Mouse (Mus musculus) kidney, postnatal 0 days (tissue): ENCODE results near the gene Plekhm3. TPM values are rescaled to one million over a fixed set of nuclear protein-coding genes. Genes with fewer than 3 reads are reported as not detected.

Experiments used
- ATAC-seq: fragments of 200-750 bp; cut with Nextera tagmentation; replicated peaks from 2 replicates; pipeline ENCODE4 v1.8.0; 2017; ENCODE audit warnings: low read depth, moderate number of reproducible peaks, moderate TSS enrichment, moderate library complexity; ENCODE audit not compliant: low FRiP score
- DNase-seq: peaks from one replicate; pipeline ENCODE4 v3.0.0-alpha.2; 2016; ENCODE audit warnings: low spot score
- H3K27ac ChIP-seq: fragments of 300-500 bp; sonication (generic); 2 replicates; pipeline ENCODE4 v1.5.1; 2014; ENCODE audit warnings: mild to moderate bottlenecking
- H3K27me3 ChIP-seq: fragments of 300-500 bp; sonication (generic); 2 replicates; pipeline ENCODE4 v1.6.1; 2014; ENCODE audit warnings: low read length, mixed read lengths; ENCODE audit not compliant: insufficient read depth
- H3K36me3 ChIP-seq: fragments of 300-500 bp; sonication (generic); 2 replicates; pipeline ENCODE4 v1.6.1; 2014; ENCODE audit warnings: low read length, mixed read lengths; ENCODE audit not compliant: insufficient read depth
- H3K4me1 ChIP-seq: fragments of 300-500 bp; sonication (generic); replicated peaks from 2 replicates; pipeline ENCODE4 v1.6.1; 2014; ENCODE audit warnings: antibody characterized with exemption, low read length, mixed read lengths; ENCODE audit not compliant: insufficient read depth
- H3K4me2 ChIP-seq: fragments of 300-500 bp; sonication (generic); 2 replicates; pipeline ENCODE4 v1.6.1; 2014; ENCODE audit warnings: mild to moderate bottlenecking, low read length, moderate library complexity, mixed read lengths
- H3K4me3 ChIP-seq: fragments of 300-500 bp; sonication (generic); replicated peaks from 2 replicates; pipeline ENCODE4 v1.5.1; 2014; ENCODE audit warnings: low read depth, low read length
- H3K9ac ChIP-seq: fragments of 300-500 bp; sonication (generic); 2 replicates; pipeline ENCODE4 v1.6.1; 2014; ENCODE audit warnings: low read depth, low read length
- H3K9me3 ChIP-seq: fragments of 300-500 bp; sonication (generic); replicated peaks from 2 replicates; pipeline ENCODE4 v1.6.1; 2016; ENCODE audit warnings: low read length, inconsistent platforms, mixed read lengths
- CTCF ChIP-seq: IDR thresholded peaks from 2 replicates; pipeline ENCODE4 v1.5.1; 2016; ENCODE audit warnings: antibody characterized with exemption, low read depth, mild to moderate bottlenecking, moderate library complexity
- WGBS: fragments of 180-500 bp; shearing (Covaris S2); extraction: QIAGEN DNeasy Blood & Tissue Kit; methylation state at CpG from one replicate; pipeline ENCODE4 v1.1.7; 2014; 5-methylcytosine and 5-hydroxymethylcytosine counted together
- polyA plus RNA-seq: library from polyadenylated mRNA; unstranded; fragments of >200 nt; fragmentation: Nextera tagmentation; extraction: Ambion mirVana; gene quantifications from 2 replicates; pipeline ENCODE4 v1.2.1, GENCODE M21; 2015

Gene Plekhm3
- polyA plus RNA-seq = 3.5 and 4.0 TPM in 2 replicates

DNA sequence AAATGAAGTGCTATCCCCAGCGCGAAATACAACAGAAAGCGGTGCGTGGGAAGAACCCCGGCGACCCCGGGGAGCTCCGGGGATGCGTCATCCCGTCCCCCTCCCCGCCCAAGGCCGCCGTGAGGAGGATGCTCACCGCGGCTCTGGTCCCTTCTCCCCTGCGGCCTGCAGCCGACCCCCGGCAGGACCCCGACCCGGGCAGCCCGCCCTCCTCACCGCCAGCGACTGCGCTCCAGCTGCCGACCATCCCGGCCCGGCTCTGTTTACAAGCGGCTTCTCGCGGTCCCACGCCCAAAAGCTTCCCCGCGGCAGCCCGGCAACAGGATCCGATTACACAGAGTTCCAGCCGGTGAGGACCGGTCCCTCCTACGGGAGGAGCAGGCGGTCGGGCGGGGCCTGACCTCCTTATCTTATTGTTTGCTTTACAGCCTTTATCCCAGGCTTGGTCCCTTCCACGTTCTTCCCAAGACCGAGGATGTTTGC is at the start of gene Plekhm3:
Gene Plekhm3, minus strand, starts transcription at position 346 of the 483 bp plus-strand sequence.
- Histone ChIP-seq H3K9me3 (no peaks in the 10 kb centered on the region), H3K4me3 (peak within 1 kb of the TSS; percentile 64), H3K27ac (peak within 1 kb of the TSS; percentile 47), H3K36me3 (no peaks in the 10 kb centered on the region), H3K4me2 (peak within 1 kb of the TSS; percentile 57), H3K27me3 (no peaks in the 10 kb centered on the region), H3K9ac (peak within 1 kb of the TSS; percentile 74), H3K4me1 (no peaks in the 10 kb centered on the region)
- ATAC-seq (peak; percentile 94), DNase-seq (peak; percentile 88)
- no peak for TF ChIP-seq CTCF
- under 1% methylated on average over 43 of the region's 43 CpGs for WGBS

DNA sequence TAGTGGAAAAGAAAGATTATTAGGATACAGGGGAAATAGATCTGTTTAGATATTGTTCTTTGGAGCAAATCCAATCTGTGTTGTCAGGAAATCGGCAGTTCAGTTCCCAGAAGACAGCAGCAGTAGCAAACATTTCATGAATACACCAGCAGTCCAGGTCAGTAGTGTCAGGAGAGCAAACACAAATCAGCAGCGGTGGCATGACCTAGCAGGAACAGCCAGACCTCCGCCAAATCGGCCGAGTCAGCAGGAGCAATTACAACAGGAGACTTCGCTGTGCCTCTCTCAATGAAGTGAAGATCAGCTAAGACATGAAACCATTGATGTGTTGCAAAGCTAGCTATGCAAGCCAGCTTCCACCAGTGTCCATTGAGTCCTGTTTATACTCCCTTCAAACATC is 49.0 kb upstream of the Plekhm3 start:
- H3K4me3 ChIP-seq = no peak overlapping the region
- no peak overlapping the region for H3K4me2 ChIP-seq
- no peak overlapping the region for H3K9ac ChIP-seq
- no peaks in the 10 kb centered on the region for H3K36me3 ChIP-seq
- no peaks in the 10 kb centered on the region for H3K27me3 ChIP-seq
- WGBS = 48% methylated on average over 6 of the region's 6 CpGs
- H3K4me1 ChIP-seq = no peaks in the 10 kb centered on the region
- no peak for TF ChIP-seq CTCF
- H3K9me3 ChIP-seq = no peaks in the 10 kb centered on the region
- ATAC-seq (no peak), DNase-seq (no peak)
- H3K27ac ChIP-seq = no peak overlapping the region

GRCm38 (mm10) chr1:65004526-65004925 is 47.9 kb upstream of the Plekhm3 start:
- TF ChIP-seq CTCF = no peak
- no peaks in the 10 kb centered on the region for H3K27me3 ChIP-seq
- H3K4me3 ChIP-seq = no peak overlapping the region
- no peak overlapping the region for H3K27ac ChIP-seq
- H3K4me1 ChIP-seq = no peaks in the 10 kb centered on the region
- H3K36me3 ChIP-seq = no peaks in the 10 kb centered on the region
- WGBS = 81% methylated on average over 4 of the region's 4 CpGs
- H3K9ac ChIP-seq = no peak overlapping the region
- H3K9me3 ChIP-seq = no peaks in the 10 kb centered on the region
- H3K4me2 ChIP-seq = no peak overlapping the region
- DNase-seq = no peak
- no peak for ATAC-seq

- ATAC-seq = no peak
- H3K9ac ChIP-seq = no peak overlapping the region
- H3K27ac ChIP-seq = no peak overlapping the region
- H3K4me2 ChIP-seq = no peak overlapping the region
- no peaks in the 10 kb centered on the region for H3K9me3 ChIP-seq
- no peaks in the 10 kb centered on the region for H3K27me3 ChIP-seq
- no peaks in the 10 kb centered on the region for H3K4me1 ChIP-seq
- H3K36me3 ChIP-seq = no peaks in the 10 kb centered on the region
- no peak for TF ChIP-seq CTCF
- no peak for DNase-seq
- 71% methylated on average over 4 of the region's 4 CpGs for WGBS
- no peak overlapping the region for H3K4me3 ChIP-seq
These were observed 36.6 kb upstream of the Plekhm3 start for GRCm38 (mm10) chr1:64993206-64993605.

DNA sequence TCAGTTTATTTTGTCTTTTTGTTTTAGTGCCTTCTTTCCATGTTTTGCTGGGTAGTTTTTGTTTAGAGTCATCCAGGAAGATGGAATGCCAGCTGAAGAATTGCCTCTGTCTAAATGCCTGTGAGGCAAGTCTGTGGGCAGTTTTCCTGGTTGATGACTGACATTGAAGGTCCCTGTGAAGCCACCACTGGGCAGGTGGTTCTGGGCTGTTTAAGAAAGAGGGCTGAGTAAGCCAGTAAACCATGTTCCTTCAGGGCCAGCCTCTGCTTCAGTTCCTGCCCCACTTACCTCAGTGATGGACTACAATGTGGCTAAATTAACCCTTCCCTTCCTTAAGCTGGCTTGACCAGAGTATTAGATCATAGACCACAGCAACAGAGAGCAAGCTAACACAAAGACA is 31.6 kb upstream of the Plekhm3 start:
- no peak overlapping the region for H3K27ac ChIP-seq
- H3K4me1 ChIP-seq = no peaks in the 10 kb centered on the region
- no peaks in the 10 kb centered on the region for H3K9me3 ChIP-seq
- H3K36me3 ChIP-seq = no peaks in the 10 kb centered on the region
- no peak overlapping the region for H3K4me3 ChIP-seq
- ATAC-seq (no peak), DNase-seq (no peak)
- H3K4me2 ChIP-seq = no peak overlapping the region
- H3K27me3 ChIP-seq = no peaks in the 10 kb centered on the region
- no peak for TF ChIP-seq CTCF
- H3K9ac ChIP-seq = no peak overlapping the region

GRCm38 (mm10) chr1:64986120-64986519 is 29.5 kb upstream of the Plekhm3 start:
- DNase-seq (peak; percentile 55), ATAC-seq (no peak)
- TF ChIP-seq CTCF = peak; percentile 71
- no peak overlapping the region for H3K4me2 ChIP-seq
- no peak overlapping the region for H3K4me3 ChIP-seq
- no peak overlapping the region for H3K27ac ChIP-seq
- H3K27me3 ChIP-seq = no peaks in the 10 kb centered on the region
- no peaks in the 10 kb centered on the region for H3K4me1 ChIP-seq
- H3K9me3 ChIP-seq = no peaks in the 10 kb centered on the region
- 48% methylated on average over 7 of the region's 7 CpGs for WGBS
- H3K36me3 ChIP-seq = no peaks in the 10 kb centered on the region
- H3K9ac ChIP-seq = no peak overlapping the region

DNA sequence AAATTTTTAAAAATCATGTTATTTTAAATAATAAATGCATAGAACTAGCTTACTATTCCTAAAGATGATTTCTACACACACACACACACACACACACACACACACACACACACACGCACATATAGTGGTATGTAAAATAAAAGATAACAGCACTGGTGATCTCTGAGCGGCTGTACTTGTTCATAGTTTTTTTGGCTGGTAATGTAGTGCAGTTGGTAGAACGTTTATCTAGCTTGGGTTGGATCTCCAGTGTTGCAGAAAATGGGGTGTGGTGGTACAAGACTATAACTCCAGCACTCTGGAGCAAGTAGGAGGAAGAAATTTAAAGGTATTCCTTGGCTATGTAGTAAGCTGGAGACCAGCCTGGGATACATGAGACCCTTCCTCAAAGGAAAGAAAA is 26.6 kb upstream of the Plekhm3 start:
- Histone ChIP-seq H3K9me3 (no peaks in the 10 kb centered on the region), H3K36me3 (no peaks in the 10 kb centered on the region), H3K4me2 (no peak overlapping the region), H3K27ac (no peak overlapping the region), H3K4me1 (no peaks in the 10 kb centered on the region), H3K27me3 (no peaks in the 10 kb centered on the region), H3K4me3 (no peak overlapping the region), H3K9ac (no peak overlapping the region)
- no peak for DNase-seq
- TF ChIP-seq CTCF = no peak
- ATAC-seq = no peak
- 77% methylated on average over 3 of the region's 3 CpGs for WGBS
